In the genomic region with DNA sequence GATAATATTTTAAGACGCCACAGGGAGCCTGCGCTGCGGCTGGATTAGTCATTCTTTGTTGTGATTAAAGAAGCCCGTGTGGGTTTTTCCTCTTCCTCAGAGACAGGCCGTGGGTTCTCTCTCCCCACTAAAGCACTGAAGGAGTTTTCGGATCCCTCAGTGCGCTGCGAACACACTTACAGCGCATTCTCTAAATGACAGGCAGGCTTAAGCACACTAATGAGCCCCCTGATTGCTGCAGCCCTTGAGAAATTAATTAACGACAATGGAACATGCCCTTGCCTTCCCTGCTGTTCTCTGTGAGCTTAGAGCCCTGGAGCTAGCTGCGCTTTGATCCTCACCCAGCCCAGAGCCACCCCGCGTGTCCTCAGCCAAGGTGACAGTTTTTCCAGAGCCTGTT, we compare ENCODE assay signal across 10 mouse cellular contexts.
A peak's percentile ranks its signal among the peaks of the same experiment; 100 is the strongest.
DNase-seq lines count a peak whose midpoint lies in the region; ATAC-seq and TF ChIP-seq lines count a peak whose summit lies in the region.
"Had no signal": no experiment of that assay in that cellular context is flagged by ENCODE, and none has a peak within 500 bp of the region (broad histone marks: within the 10 kb centered on the region; RNA-seq: fewer than 3 reads in every experiment).

No protein-coding gene starts in this region.

- WGBS in heart, embryonic 10.5 days, result 34% methylated on average over 13 of the region's 13 CpGs
- WGBS in heart, adult 2 months, result 55% methylated on average over 13 of the region's 13 CpGs
- WGBS in hindbrain, embryonic 11.5 days, result 40% methylated on average over 13 of the region's 13 CpGs
- WGBS in midbrain, embryonic 14.5 days, result 4% methylated on average over 13 of the region's 13 CpGs

- intact Hi-C loops in heart, adult 2 months (cut with DNase I), result no loop called here
- intact Hi-C loops in left cerebral cortex, postnatal 4 days (cut with DNase I), result no loop called here

- H3K36me3 ChIP-seq in heart, embryonic 10.5 days, result no peaks in the 10 kb centered on the region
- H3K36me3 ChIP-seq in heart, adult 2 months (ENCODE audit: control insufficient read depth, insufficient read depth, low read length), result no peaks in the 10 kb centered on the region
- no peaks in the 10 kb centered on the region for H3K36me3 ChIP-seq in hindbrain, embryonic 11.5 days (ENCODE audit: control insufficient read depth, insufficient read depth, low read length)
- H3K36me3 ChIP-seq in midbrain, embryonic 14.5 days (ENCODE audit: control insufficient read depth, insufficient read depth, low read length), result no peaks in the 10 kb centered on the region
- H3K36me3 ChIP-seq: stomach, embryonic 15.5 days had no signal

- TF ChIP-seq EP300 in heart, adult 2 months (IDR thresholded peaks at IDR 0.05; ENCODE audit: insufficient read depth, low read depth, low read length), result no peak

- H3K27me3 ChIP-seq in heart, embryonic 10.5 days (ENCODE audit: insufficient read depth, poor library complexity, severe bottlenecking), result no peaks in the 10 kb centered on the region
- no peaks in the 10 kb centered on the region for H3K27me3 ChIP-seq in heart, adult 2 months (ENCODE audit: control insufficient read depth, insufficient read depth, low read length)
- H3K27me3 ChIP-seq in hindbrain, embryonic 11.5 days (ENCODE audit: control insufficient read depth, insufficient read depth, low read length), result peaks cover 3% of the 10 kb centered on the region; the same call in 1 of the 2 replicates
- H3K27me3 ChIP-seq in midbrain, embryonic 14.5 days (ENCODE audit: control insufficient read depth, insufficient read depth, low read length), result no peaks in the 10 kb centered on the region
- H3K27me3 ChIP-seq: stomach, embryonic 15.5 days had no signal

- peak overlapping the region; percentile 79; the same call in 1 of the 2 replicates for H3K27ac ChIP-seq in heart, embryonic 10.5 days
- no peak overlapping the region for H3K27ac ChIP-seq in heart, adult 2 months
- H3K27ac ChIP-seq in hindbrain, embryonic 11.5 days (ENCODE audit: low read depth, low read length), result no peak overlapping the region
- H3K27ac ChIP-seq in midbrain, embryonic 14.5 days (replicated peaks; ENCODE audit: low read depth, low read length), result peak overlapping the region; percentile 71
- H3K27ac ChIP-seq: stomach, embryonic 15.5 days had no signal

- no peaks in the 10 kb centered on the region for H3K9me3 ChIP-seq in heart, embryonic 10.5 days
- H3K9me3 ChIP-seq in hindbrain, embryonic 11.5 days (ENCODE audit: control insufficient read depth, low read length), result no peaks in the 10 kb centered on the region
- H3K9me3 ChIP-seq in midbrain, embryonic 14.5 days (ENCODE audit: control insufficient read depth, low read length), result no peaks in the 10 kb centered on the region
- H3K9me3 ChIP-seq: stomach, embryonic 15.5 days had no signal

- no peak for TF ChIP-seq POLR2A in heart, adult 2 months (IDR thresholded peaks at IDR 0.05; ENCODE audit: insufficient read depth, low read depth, low read length)
- no peak for TF ChIP-seq POLR2A in brain, embryonic 14.5 days (IDR thresholded peaks at IDR 0.05; ENCODE audit: borderline replicate concordance, extremely low read depth, insufficient read depth, insufficient read length, poor library complexity, severe bottlenecking)

- TF ChIP-seq CTCF in heart, adult 2 months (IDR thresholded peaks at IDR 0.05), result no peak
- TF ChIP-seq CTCF in brain, embryonic 14.5 days (IDR thresholded peaks at IDR 0.05; ENCODE audit: borderline replicate concordance, extremely low read depth, insufficient read depth, insufficient read length), result no peak

- no peak for DNase-seq in heart, embryonic 10.5 days (ENCODE audit: low spot score)
- DNase-seq in heart, adult 2 months, result no peak
- peak; percentile 95 for DNase-seq in brain, embryonic 14.5 days (ENCODE audit: low read depth)
- DNase-seq in hindbrain, embryonic 11.5 days (ENCODE audit: low spot score), result no peak
- DNase-seq in midbrain, embryonic 14.5 days, result peak; percentile 81
- no peak for DNase-seq in spleen, adult 18-20 months
- DNase-seq in left cerebral cortex, postnatal 4 days, result no peak
- no peak for DNase-seq in gastrocnemius, adult 18-20 months (ENCODE audit: low spot score)
- DNase-seq: lung, adult 18-20 months had no signal

- H3K4me1 ChIP-seq in heart, embryonic 10.5 days, result peaks cover 21% of the 10 kb centered on the region
- H3K4me1 ChIP-seq in heart, adult 2 months (ENCODE audit: control insufficient read depth, insufficient read depth, low read length), result no peaks in the 10 kb centered on the region
- H3K4me1 ChIP-seq in hindbrain, embryonic 11.5 days (replicated peaks; ENCODE audit: control insufficient read depth, insufficient read depth, low read length), result 0 out of 2 replicates have a peak, but pooled peaks cover 2% of the 10 kb centered on the region
- peaks cover 13% of the 10 kb centered on the region for H3K4me1 ChIP-seq in midbrain, embryonic 14.5 days (ENCODE audit: control insufficient read depth, insufficient read depth, low read length)
- H3K4me1 ChIP-seq: stomach, embryonic 15.5 days had no signal

- H3K4me3 ChIP-seq in heart, embryonic 10.5 days, result no peak overlapping the region
- no peak overlapping the region for H3K4me3 ChIP-seq in heart, adult 2 months
- no peak overlapping the region for H3K4me3 ChIP-seq in hindbrain, embryonic 11.5 days (ENCODE audit: low read depth, low read length)
- 0 out of 2 replicates have a peak overlapping the region, but pooled peaks have one; percentile 8 for H3K4me3 ChIP-seq in midbrain, embryonic 14.5 days (replicated peaks; ENCODE audit: low read depth, low read length)
- H3K4me3 ChIP-seq: stomach, embryonic 15.5 days had no signal

- H3K9ac ChIP-seq in heart, adult 2 months (ENCODE audit: low read depth, low read length), result no peak overlapping the region
- no peak overlapping the region for H3K9ac ChIP-seq in hindbrain, embryonic 11.5 days (ENCODE audit: low read depth, low read length)
- H3K9ac ChIP-seq in midbrain, embryonic 14.5 days (replicated peaks; ENCODE audit: low read length), result peak overlapping the region; percentile 34; the same call in 1 of the 2 replicates
- H3K9ac ChIP-seq: stomach, embryonic 15.5 days had no signal

- no peaks in the 10 kb centered on the region for H3K79me2 ChIP-seq in heart, adult 2 months (replicated peaks; ENCODE audit: control insufficient read depth, insufficient read depth, low read length)

- no peak overlapping the region for H3K4me2 ChIP-seq in hindbrain, embryonic 11.5 days (replicated peaks; ENCODE audit: low read depth, low read length)
- H3K4me2 ChIP-seq in midbrain, embryonic 14.5 days (ENCODE audit: low read length), result peak overlapping the region; percentile 32
- H3K4me2 ChIP-seq: stomach, embryonic 15.5 days had no signal

- peak; percentile 67; the same call in 1 of the 2 replicates for ATAC-seq in hindbrain, embryonic 11.5 days (ENCODE audit: low FRiP score)
- peak; percentile 75 for ATAC-seq in midbrain, embryonic 14.5 days (ENCODE audit: low FRiP score, low TSS enrichment)

Comparison
In these comparisons a context has a peak if more than half of its experiments do, and no peak if none do; other contexts are left out.
1. H3K27ac ChIP-seq: peak in heart, embryonic 10.5 days (single experiment) and midbrain, embryonic 14.5 days (single experiment); none in heart, adult 2 months (single experiment) and hindbrain, embryonic 11.5 days (single experiment).
2. DNase-seq: peak in brain, embryonic 14.5 days (single experiment) and midbrain, embryonic 14.5 days (single experiment); none in heart, embryonic 10.5 days (single experiment), heart, adult 2 months (0 of 2), hindbrain, embryonic 11.5 days (single experiment), spleen, adult 18-20 months (0 of 2), left cerebral cortex, postnatal 4 days (single experiment) and gastrocnemius, adult 18-20 months (single experiment).